In genomic region chr7:16399098-16399819, GRCm38 (mm10) we compare ENCODE assay signal across 8 mouse cellular contexts. TPM values are rescaled to one million over a fixed set of nuclear protein-coding genes. Genes with fewer than 3 reads are reported as not detected.
DNase-seq lines count a peak whose midpoint lies in the region; ATAC-seq and TF ChIP-seq lines count a peak whose summit lies in the region.

No protein-coding gene starts in this region.

- WGBS in forebrain, embryonic 14.5 days, result under 1% methylated on average over 31 of the region's 31 CpGs
- under 1% methylated on average over 31 of the region's 31 CpGs for WGBS in lung, adult 2 months
- WGBS in neural tube, embryonic 15.5 days, result under 1% methylated on average over 31 of the region's 31 CpGs

- peak; percentile 75 for ATAC-seq in forebrain, embryonic 14.5 days
- peak; percentile 83 for ATAC-seq in neural tube, embryonic 15.5 days (ENCODE audit: low FRiP score)

- TF ChIP-seq POLR2A in ES-Bruce4 (IDR thresholded peaks at IDR 0.05; ENCODE audit: insufficient read depth, low read length), result peak; percentile 29
- peak; percentile 87; the same call in 1 of the 2 replicates for TF ChIP-seq POLR2A in lung, adult 2 months (IDR thresholded peaks at IDR 0.05; ENCODE audit: borderline replicate concordance, extremely low read depth, low read depth, low read length)

- H3K4me2 ChIP-seq in forebrain, embryonic 14.5 days (ENCODE audit: low read length), result peak overlapping the region; percentile 94
- peak overlapping the region; percentile 71 for H3K4me2 ChIP-seq in neural tube, embryonic 15.5 days

- H3K4me1 ChIP-seq in ES-Bruce4 (ENCODE audit: control insufficient read depth, insufficient read depth, low read length), result no peaks in the 10 kb centered on the region
- H3K4me1 ChIP-seq in forebrain, embryonic 14.5 days (ENCODE audit: control insufficient read depth, insufficient read depth, low read length), result peaks cover 6% of the 10 kb centered on the region; the same call in 1 of the 2 replicates
- peaks cover 9% of the 10 kb centered on the region for H3K4me1 ChIP-seq in lung, adult 2 months (ENCODE audit: control insufficient read depth, insufficient read depth, low read length)
- peaks cover 21% of the 10 kb centered on the region for H3K4me1 ChIP-seq in neural tube, embryonic 15.5 days

- TF ChIP-seq CTCF in ES-Bruce4 (IDR thresholded peaks at IDR 0.05; ENCODE audit: low read depth, low read length), result no peak
- TF ChIP-seq CTCF in lung, adult 2 months (IDR thresholded peaks at IDR 0.05; ENCODE audit: insufficient read depth, low read length), result no peak

- H3K27ac ChIP-seq in ES-Bruce4 (ENCODE audit: insufficient read depth, low read length), result peak overlapping the region; percentile 99
- H3K27ac ChIP-seq in forebrain, embryonic 14.5 days (ENCODE audit: low read depth, low read length), result peak overlapping the region; percentile 100
- peak overlapping the region; percentile 100 for H3K27ac ChIP-seq in neural tube, embryonic 15.5 days (replicated peaks)

- peak; percentile 93 for DNase-seq in cerebellum, adult 11 months
- peak; percentile 95 for DNase-seq in forebrain, embryonic 14.5 days (ENCODE audit: low spot score)
- peak; percentile 89 to 90 for DNase-seq in heart, postnatal 14 days
- peak; percentile 92 for DNase-seq in layer of hippocampus, adult 11-12 months (ENCODE audit: low spot score)
- DNase-seq in lung, adult 2 months, result peak; percentile 92
- DNase-seq in testis, postnatal 10 days (ENCODE audit: low spot score), result peak; percentile 86

- H3K36me3 ChIP-seq in ES-Bruce4 (ENCODE audit: control insufficient read depth, insufficient read depth, low read length, poor library complexity, severe bottlenecking), result peaks cover 4% of the 10 kb centered on the region; the same call in 1 of the 2 replicates
- no peaks in the 10 kb centered on the region for H3K36me3 ChIP-seq in forebrain, embryonic 14.5 days (ENCODE audit: control insufficient read depth, insufficient read depth, low read length)
- H3K36me3 ChIP-seq in neural tube, embryonic 15.5 days, result no peaks in the 10 kb centered on the region

- no peaks in the 10 kb centered on the region for H3K9me3 ChIP-seq in ES-Bruce4 (replicated peaks; ENCODE audit: control insufficient read depth, insufficient read depth, low read length, poor library complexity, severe bottlenecking)
- H3K9me3 ChIP-seq in forebrain, embryonic 14.5 days (replicated peaks; ENCODE audit: control insufficient read depth, low read length), result no peaks in the 10 kb centered on the region
- H3K9me3 ChIP-seq in neural tube, embryonic 15.5 days (replicated peaks), result no peaks in the 10 kb centered on the region

- no peak for TF ChIP-seq EP300 in ES-Bruce4 (IDR thresholded peaks at IDR 0.05; ENCODE audit: insufficient read depth, low read depth, low read length)

- no peaks in the 10 kb centered on the region for H3K27me3 ChIP-seq in ES-Bruce4 (ENCODE audit: control insufficient read depth, insufficient read depth, low read length, poor library complexity, severe bottlenecking)
- no peaks in the 10 kb centered on the region for H3K27me3 ChIP-seq in forebrain, embryonic 14.5 days (replicated peaks; ENCODE audit: control insufficient read depth, insufficient read depth, low read length)
- no peaks in the 10 kb centered on the region for H3K27me3 ChIP-seq in neural tube, embryonic 15.5 days (replicated peaks)

- H3K9ac ChIP-seq in ES-Bruce4 (ENCODE audit: low read depth, poor library complexity, severe bottlenecking), result peak overlapping the region; percentile 97
- peak overlapping the region; percentile 54 for H3K9ac ChIP-seq in forebrain, embryonic 14.5 days (ENCODE audit: low read length)
- peak overlapping the region; percentile 66 for H3K9ac ChIP-seq in neural tube, embryonic 15.5 days (replicated peaks)

- intact Hi-C loops in heart, postnatal 14 days (cut with DNase I), result no loop called here

- H3K4me3 ChIP-seq in ES-Bruce4 (ENCODE audit: low read depth, low read length), result peak overlapping the region; percentile 82
- peak overlapping the region; percentile 80 for H3K4me3 ChIP-seq in forebrain, embryonic 14.5 days (ENCODE audit: low read depth, low read length)
- peak overlapping the region; percentile 55 for H3K4me3 ChIP-seq in lung, adult 2 months (replicated peaks; ENCODE audit: extremely low read depth, low read depth, low read length)
- peak overlapping the region; percentile 84 for H3K4me3 ChIP-seq in neural tube, embryonic 15.5 days (replicated peaks)

RNA-seq across cellular contexts. Expression of gene Zc3h4, which starts 1.5 kb away (rescaled TPM):
- polyA plus RNA-seq in ES-Bruce4 (2011; ENCODE audit: insufficient read depth, insufficient read length, low read depth, missing spikeins), result 48.3 and 51.2 TPM in 2 replicates
- polyA plus RNA-seq in forebrain, embryonic 14.5 days (2014; fragmentation: Nextera tagmentation; extraction: Ambion mirVana), result 14.3 and 15.5 TPM in 2 replicates
- total RNA-seq in heart, postnatal 14 days (2021), result 10 to 100 TPM; 29.5 to 30.1 TPM
- 44.9 and 45.9 TPM in 2 replicates for polyA plus RNA-seq in lung, adult 2 months (2012; rRNA removed)
- 14.5 and 17.3 TPM in 2 replicates for polyA plus RNA-seq in neural tube, embryonic 15.5 days (2015; fragmentation: Nextera tagmentation; extraction: Ambion mirVana)

RNA-seq across cellular contexts. Expression of gene Sae1, which starts 11.7 kb away (rescaled TPM):
- 256 and 263 TPM in 2 replicates for polyA plus RNA-seq in ES-Bruce4 (2011; ENCODE audit: insufficient read depth, insufficient read length, low read depth, missing spikeins)
- 253 and 259 TPM in 2 replicates for polyA plus RNA-seq in forebrain, embryonic 14.5 days (2014; fragmentation: Nextera tagmentation; extraction: Ambion mirVana)
- total RNA-seq in heart, postnatal 14 days (2021), result 10 to 100 TPM; 41.8 to 47.6 TPM
- 20.7 and 31.0 TPM in 2 replicates for polyA plus RNA-seq in lung, adult 2 months (2012; rRNA removed)
- polyA plus RNA-seq in neural tube, embryonic 15.5 days (2015; fragmentation: Nextera tagmentation; extraction: Ambion mirVana), result 239 and 275 TPM in 2 replicates

RNA-seq across cellular contexts. Expression of gene Tmem160, which starts 53.3 kb away (rescaled TPM):
- polyA plus RNA-seq in ES-Bruce4 (2011; ENCODE audit: insufficient read depth, insufficient read length, low read depth, missing spikeins), result 24.3 and 25.4 TPM in 2 replicates
- 67.2 and 75.4 TPM in 2 replicates for polyA plus RNA-seq in forebrain, embryonic 14.5 days (2014; fragmentation: Nextera tagmentation; extraction: Ambion mirVana)
- total RNA-seq in heart, postnatal 14 days (2021), result 10 to 100 TPM; 85.0 to 86.8 TPM
- polyA plus RNA-seq in lung, adult 2 months (2012; rRNA removed), result 129 and 205 TPM in 2 replicates
- polyA plus RNA-seq in neural tube, embryonic 15.5 days (2015; fragmentation: Nextera tagmentation; extraction: Ambion mirVana), result 66.4 and 72.3 TPM in 2 replicates

Comparison
In these comparisons a context has a peak if more than half of its experiments do, and no peak if none do; other contexts are left out.
1. Peak in every context shown above with its lines: DNase-seq, ATAC-seq, H3K4me3 ChIP-seq and H3K27ac ChIP-seq.